Mouse (Mus musculus) left cerebral cortex, adult 8-10 months (tissue): ENCODE measurements around the gene 6030468B19Rik. TPM values are rescaled to one million over a fixed set of nuclear protein-coding genes. Genes with fewer than 3 reads are reported as not detected.
"Not testable (repeated sequence)": the region's sequence is repeated elsewhere in the genome, so short reads cannot be mapped to it uniquely, and the experiment has no call there.

ENCODE experiments used
- DNase-seq, 2 experiments: peaks; one replicate each; pipeline ENCODE4 v3.0.0; 2022; ENCODE audit warnings: low spot score in 2 of 2
- total RNA-seq, 4 experiments: library from RNA; stranded (reverse); gene quantifications; 2 replicates each; pipeline ENCODE4 v1.2.4; 2022

The 6030468B19Rik gene
- total RNA-seq, 4 experiments from 2014 or later = 0.34 TPM; not detected in 3

GRCm38 (mm10) chr11:117778851-117779433, 18.5 kb upstream of the 6030468B19Rik start:
- no peak for DNase-seq

DNA sequence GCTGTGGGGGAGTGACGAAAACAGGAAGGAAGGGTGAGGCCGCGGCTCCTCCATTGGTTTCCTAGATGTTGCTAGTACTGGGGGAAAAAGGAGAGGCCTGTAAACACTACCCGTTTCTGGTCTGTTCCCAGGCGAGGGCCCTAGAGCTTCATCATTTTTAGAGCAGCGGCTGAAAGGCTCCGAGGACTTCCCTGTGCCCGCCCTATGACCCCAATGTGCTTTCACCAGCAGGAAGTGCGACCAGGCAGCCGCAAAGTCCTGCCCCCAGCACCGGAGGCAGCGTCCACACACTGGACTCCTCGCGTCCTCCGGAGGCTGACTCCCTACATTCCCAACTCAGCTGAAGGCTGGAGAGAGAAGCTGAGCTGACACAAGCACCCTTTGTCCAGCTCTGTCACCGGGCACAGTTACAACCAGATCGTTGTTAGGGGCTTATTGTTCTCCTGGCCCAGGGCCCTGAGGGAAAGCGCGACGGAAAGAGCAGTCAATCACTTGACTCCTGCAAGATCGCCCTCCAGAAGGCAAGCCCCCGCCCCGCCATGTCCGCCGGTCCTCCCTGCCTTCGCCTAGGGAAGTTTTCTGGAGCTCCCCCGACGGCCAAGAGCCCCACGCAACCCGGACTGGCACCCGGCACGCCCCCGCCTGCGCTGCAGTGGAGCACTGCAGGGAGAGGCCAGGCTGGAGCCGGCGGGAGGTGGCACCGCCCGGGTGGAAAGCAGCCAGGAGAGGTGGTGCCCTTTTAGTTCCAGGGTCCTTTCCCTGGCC, 17.8 kb upstream of the 6030468B19Rik start:
- no peak for DNase-seq

GRCm38 (mm10) chr11:117780199-117780515, 17.3 kb upstream of the 6030468B19Rik start:
- DNase-seq = no peak

GRCm38 (mm10) chr11:117780582-117781111, 16.8 kb upstream of the 6030468B19Rik start:
- DNase-seq = no peak

DNA sequence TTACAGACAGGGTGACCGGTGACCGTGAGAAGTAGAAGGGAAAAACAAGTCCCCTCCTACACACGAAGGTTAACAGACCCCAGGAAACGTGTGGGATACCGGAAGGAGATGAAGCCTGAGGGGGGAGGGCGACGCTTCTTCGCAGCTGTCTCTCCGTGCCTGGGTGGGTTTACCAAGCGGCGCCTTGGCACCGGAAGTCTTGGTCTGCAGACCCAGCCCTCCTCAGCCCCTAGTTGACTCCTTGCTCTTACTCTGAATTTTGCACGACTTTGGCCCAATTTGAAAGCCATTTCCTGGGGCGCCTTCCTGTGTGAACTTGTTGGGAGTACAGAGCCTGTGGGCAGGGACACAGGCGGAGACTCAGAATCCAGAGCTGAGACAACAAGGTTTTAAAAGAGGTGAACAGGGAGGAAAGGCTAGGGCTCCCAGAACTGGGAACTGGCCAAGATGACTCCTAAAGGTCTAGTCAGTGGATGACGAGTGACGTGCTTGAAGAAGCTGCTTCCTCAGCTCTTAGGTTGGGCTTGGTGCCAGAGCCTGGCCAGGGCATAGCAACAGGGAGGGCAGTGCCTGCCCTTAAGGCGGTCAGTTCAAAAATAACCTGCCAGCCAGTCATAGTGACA, 16.1 kb upstream of the 6030468B19Rik start:
- DNase-seq = no peak

- DNase-seq = no peak
Measured at GRCm38 (mm10) chr11:117781993-117782704, 15.3 kb upstream of the 6030468B19Rik start, which contains the start of the genes Tmc8 and Tmc6. Gene Tmc8, plus strand, starts transcription at chr11:117782076. Gene Tmc6, minus strand, starts transcription at chr11:117782198.

GRCm38 (mm10) chr11:117782705-117783034, 14.8 kb upstream of the 6030468B19Rik start:
- DNase-seq = no peak

DNA sequence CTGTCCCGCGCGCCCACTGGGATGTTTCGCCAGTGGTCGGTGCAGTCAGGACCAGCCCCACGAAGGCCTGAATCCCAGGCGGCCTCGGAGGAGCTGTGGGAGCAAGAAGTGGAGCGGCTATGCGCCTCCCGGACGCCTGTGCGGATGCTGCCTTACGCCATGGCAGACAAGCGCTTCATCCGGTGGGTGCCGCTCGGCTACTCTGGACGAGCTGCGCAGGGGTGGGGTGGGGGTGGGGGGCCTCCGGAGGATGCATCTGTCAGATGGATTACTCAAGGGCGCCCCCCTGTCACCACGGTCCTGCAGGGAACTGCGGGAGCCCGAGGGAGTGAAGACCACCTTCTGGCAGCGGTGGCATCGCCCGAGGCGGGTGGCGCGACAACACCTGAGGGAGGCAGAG, 14.4 kb upstream of the 6030468B19Rik start:
- no peak for DNase-seq

DNA sequence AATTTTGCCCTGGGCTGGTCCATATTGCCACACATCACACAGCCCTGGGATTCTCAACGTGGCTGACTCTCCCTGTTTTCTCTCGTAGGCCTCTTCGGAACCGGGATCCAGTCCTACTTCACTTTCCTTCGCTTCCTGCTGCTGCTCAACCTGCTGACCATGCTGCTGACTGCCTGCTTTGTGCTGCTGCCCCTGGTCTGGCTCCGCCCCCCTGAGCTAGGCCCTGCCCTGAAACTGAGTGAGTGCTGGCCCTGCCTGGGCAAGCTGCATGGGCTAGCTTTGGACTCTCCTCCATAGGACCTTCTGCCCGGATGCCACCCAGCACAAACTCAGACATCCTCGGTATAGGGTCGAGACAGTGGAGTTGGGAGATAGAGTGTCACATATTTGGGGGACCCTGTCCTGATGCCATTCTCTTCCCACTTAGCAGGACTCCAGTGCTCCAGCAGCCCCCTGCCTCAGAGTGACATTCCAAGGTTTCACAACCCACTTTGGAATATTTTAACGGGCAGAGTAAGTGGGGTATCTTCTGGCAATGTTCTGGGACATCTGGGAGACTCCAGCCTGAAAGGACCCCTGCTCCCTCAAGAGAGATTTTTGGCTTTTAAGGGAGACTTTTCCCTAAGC, 13.7 kb upstream of the 6030468B19Rik start:
- DNase-seq = no peak

DNA sequence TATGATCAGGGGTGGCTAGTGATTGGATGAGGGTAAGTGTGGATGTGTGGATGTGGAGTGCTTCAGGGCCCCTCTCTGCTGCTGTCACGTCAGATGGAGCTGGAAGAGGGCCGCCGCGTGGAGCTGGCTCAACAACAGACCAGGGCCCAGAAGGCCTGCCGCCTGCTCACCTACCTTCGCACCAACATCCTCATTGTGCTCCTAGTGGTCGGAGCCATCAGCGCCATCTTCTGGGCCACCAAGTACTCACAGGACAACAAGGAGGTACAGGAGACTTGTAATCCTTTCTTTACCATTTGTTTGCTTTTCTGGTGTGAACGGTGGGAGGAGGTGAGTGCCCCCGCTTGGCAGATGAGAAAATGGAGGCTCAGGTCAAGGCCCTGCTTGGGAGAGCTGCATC, 11.2 kb upstream of the 6030468B19Rik start:
- DNase-seq = no peak

DNA sequence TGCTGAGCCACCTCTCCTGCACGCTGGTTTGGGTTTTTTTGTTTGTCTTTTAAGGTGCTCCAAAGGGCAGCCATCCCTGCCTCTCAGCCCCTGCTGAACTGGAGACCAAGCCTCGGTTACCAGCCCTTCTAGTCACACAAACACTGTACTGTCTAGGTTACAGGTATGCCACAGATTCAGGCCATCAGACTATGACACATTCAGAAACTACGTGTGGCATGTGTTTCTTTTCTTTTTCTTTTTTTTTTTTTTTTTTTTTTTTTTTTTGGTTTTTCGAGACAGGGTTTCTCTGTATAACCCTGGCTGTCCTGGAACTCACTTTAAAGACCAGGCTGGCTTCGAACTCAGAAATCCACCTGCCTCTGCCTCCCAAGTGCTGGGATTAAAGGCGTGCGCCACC, 9.0 kb upstream of the 6030468B19Rik start:
- not testable (repeated sequence) for DNase-seq

- DNase-seq = no peak
Measured at GRCm38 (mm10) chr11:117790286-117790685, 7.2 kb upstream of the 6030468B19Rik start.

GRCm38 (mm10) chr11:117790703-117791440, 6.6 kb upstream of the 6030468B19Rik start:
- DNase-seq = no peak

DNA sequence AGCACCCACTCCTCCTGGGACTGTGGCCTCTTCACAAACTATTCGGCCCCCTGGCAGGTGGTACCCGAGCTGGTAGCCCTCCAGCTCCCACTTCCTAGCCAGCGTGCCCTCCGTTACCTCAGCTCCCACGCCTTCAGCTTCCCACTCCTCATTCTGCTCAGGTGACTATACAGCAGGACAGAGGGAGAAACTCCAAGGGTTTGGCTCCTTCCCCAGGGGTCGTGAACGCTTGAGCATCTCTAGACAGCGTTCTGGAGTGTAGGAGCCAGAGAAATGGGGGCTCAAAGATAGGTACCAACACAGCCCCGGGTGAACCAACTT, 6.1 kb upstream of the 6030468B19Rik start:
- no peak for DNase-seq

DNA sequence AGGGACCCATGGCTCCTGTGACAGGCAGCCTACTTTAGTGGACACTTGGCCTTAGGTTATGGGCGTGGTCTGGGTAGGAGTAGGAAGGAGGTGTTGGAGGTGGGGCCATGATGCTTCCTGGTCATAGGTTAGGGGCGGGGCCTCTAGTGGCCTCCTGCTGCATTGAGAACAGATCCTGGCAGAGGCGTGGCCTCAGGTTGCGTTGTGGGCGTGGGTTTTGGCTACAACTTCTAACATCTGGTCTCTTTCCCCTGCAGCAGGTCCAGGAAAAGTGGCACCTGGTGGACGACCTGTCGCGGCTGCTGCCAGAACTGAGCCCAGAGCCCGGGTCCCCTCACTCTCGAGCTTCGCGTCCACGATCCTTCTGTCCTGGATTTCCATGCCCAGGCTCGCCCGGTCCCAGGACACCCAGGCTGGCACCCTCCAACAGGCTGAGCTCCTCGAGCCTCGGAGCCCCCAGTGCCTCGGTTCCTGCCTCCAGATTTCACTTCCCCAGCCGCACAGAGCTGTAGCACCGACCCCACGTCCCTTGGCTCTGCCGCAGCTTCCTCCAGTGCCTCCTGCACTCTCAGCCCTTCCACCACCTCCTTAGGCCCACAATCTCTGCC, 5.1 kb upstream of the 6030468B19Rik start:
- DNase-seq = no peak

DNA sequence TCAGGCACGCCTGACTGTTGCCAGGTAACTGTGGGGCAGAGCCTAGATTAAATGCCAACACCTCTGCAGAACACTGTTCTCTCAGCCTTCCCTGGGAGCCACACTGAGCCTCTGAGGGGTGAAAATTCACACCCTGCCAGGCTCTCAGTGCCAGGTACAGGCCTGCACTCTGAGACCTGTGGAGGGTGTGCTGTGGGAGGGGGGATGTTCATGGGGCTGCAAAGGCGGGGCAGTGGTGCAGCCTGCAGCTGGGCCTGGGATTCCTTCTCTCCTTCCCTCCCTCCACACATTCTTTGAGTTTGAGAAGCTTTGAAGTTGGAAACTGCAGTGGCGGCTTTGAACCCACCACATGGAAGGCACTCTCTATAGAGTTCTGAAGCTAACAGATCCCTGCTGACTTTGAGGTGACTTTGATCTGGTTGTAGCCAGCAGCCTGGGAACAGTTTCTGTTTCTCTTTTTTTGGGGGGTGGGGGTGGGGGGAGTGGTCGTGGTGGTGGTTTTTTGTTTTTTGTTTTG, 3.4 kb upstream of the 6030468B19Rik start:
- no peak for DNase-seq

DNA sequence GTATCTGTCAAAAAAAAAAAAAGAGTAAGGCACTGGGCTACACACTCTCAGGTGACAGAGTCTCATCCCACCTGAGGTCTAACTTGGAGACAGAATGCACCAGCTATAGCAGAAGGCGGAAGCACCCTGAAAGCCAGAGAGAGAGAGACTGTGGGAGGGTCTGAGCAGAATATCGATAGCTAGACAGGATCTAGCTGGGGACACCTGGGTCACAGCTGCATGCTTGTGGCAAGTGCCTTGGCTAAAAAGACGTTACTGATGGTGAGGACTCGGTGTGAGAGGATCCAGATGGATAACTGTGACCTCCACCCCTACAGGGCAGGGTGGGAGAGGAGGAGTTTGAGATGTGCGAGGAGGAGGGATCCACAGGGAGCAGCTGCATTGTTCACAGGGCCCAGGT, 506 bp upstream of the 6030468B19Rik start:
- DNase-seq = no peak

- no peak for DNase-seq
Measured at GRCm38 (mm10) chr11:117798160-117798541, 691 bp downstream of the 6030468B19Rik start.

GRCm38 (mm10) chr11:117799174-117799573, 1.7 kb downstream of the 6030468B19Rik start:
- DNase-seq = no peak

DNA sequence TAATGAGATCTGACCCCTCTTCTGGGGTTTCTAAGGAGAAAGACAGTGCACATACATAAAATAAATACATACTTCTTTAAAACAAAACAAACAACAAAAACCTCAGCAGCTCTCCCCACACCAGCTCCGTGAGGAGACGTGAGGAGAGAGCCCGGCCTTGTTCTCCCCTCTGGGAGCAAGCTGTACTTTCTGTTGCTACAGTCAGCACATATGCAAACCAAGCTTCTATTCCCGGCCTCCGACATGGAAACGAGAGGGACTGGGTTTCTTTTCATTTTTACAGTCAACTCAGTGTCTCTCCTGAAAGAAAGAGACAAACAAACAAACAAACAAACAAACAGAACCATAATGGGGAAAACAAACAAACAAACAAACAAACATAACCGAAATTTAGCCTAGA, 2.6 kb downstream of the 6030468B19Rik start:
- DNase-seq = no peak
